Mouse (Mus musculus) hindbrain, postnatal 0 days (tissue): ENCODE results near the gene Gpr19. TPM values are rescaled to one million over a fixed set of nuclear protein-coding genes. Genes with fewer than 3 reads are reported as not detected.

ENCODE experiments used
- ATAC-seq: fragments of 200-750 bp; cut with Nextera tagmentation; 2 replicates; pipeline ENCODE4 v1.8.0; 2017; ENCODE audit warnings: mild to moderate bottlenecking, moderate TSS enrichment, moderate library complexity
- DNase-seq: peaks from one replicate; pipeline ENCODE4 v3.0.0-alpha.2; 2015; ENCODE audit warnings: low spot score
- H3K27ac ChIP-seq: fragments of 300-500 bp; sonication (generic); 2 replicates; pipeline ENCODE4 v1.5.1; 2014; ENCODE audit warnings: mild to moderate bottlenecking
- H3K27me3 ChIP-seq: fragments of 300-500 bp; sonication (generic); 2 replicates; pipeline ENCODE4 v1.6.1; 2014; ENCODE audit warnings: low read length, mixed read lengths; ENCODE audit not compliant: insufficient read depth
- H3K36me3 ChIP-seq: fragments of 300-500 bp; sonication (generic); 2 replicates; pipeline ENCODE4 v1.6.1; 2014; ENCODE audit warnings: low read length, mixed read lengths; ENCODE audit not compliant: insufficient read depth
- H3K4me1 ChIP-seq: fragments of 300-500 bp; sonication (generic); 2 replicates; pipeline ENCODE4 v1.6.1; 2014; ENCODE audit warnings: antibody characterized with exemption, low read length, mixed read lengths; ENCODE audit not compliant: insufficient read depth
- H3K4me2 ChIP-seq: fragments of 300-500 bp; sonication (generic); 2 replicates; pipeline ENCODE4 v1.6.1; 2014; ENCODE audit warnings: low read depth, mild to moderate bottlenecking, low read length, moderate library complexity, mixed read lengths
- H3K4me3 ChIP-seq: fragments of 300-500 bp; sonication (generic); 2 replicates; pipeline ENCODE4 v1.5.1; 2014; ENCODE audit warnings: low read length
- H3K9ac ChIP-seq: fragments of 300-500 bp; sonication (generic); replicated peaks from 2 replicates; pipeline ENCODE4 v1.6.1; 2014; ENCODE audit warnings: mild to moderate bottlenecking, low read length, moderate library complexity, mixed read lengths
- H3K9me3 ChIP-seq: fragments of 300-500 bp; sonication (generic); 2 replicates; pipeline ENCODE4 v1.6.1; 2016; ENCODE audit warnings: low read length, mixed read lengths
- CTCF ChIP-seq: IDR thresholded peaks from 2 replicates; pipeline ENCODE4 v1.5.1; 2016; ENCODE audit warnings: antibody characterized with exemption, control low read depth, low read depth
- WGBS: fragments of 180-500 bp; shearing (Covaris S2); extraction: QIAGEN DNeasy Blood & Tissue Kit; methylation state at CpG from one replicate; pipeline ENCODE4 v1.1.7; 2014; 5-methylcytosine and 5-hydroxymethylcytosine counted together
- polyA plus RNA-seq: library from polyadenylated mRNA; unstranded; fragments of >200 nt; fragmentation: Nextera tagmentation; extraction: Ambion mirVana; gene quantifications from 2 replicates; pipeline ENCODE4 v1.2.1, GENCODE M21; 2015
- total RNA-seq: library from RNA; depleted of rRNA; stranded (reverse); fragments of >200 nt; gene quantifications from 2 replicates; pipeline ENCODE4 v1.2.3, GENCODE M21; 2014

Gene Gpr19
- total and polyA plus RNA-seq, 2 experiments from 2014 or later, result 33.2 to 33.7 TPM

DNA sequence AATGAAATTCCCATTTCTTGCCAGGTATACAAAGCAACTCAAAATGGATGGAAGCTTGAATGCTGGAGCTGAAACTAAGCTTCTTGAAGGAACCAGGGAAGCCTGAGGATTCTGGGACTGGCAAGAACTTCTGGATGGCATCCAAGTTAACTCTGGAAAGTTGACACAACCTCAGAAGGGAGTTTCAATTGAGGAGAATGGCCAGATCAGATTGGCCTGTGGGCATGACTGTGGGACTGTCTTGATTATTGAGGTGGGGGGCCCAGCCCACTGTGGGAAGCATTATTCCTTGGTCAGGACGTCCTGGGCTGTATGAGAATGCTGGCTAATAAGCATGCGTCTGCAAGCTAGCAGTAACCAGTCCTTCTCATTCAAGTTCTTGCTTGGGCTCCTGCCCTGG is 18.3 kb downstream of the Gpr19 start:
- H3K4me2 ChIP-seq, result no peak overlapping the region
- H3K9me3 ChIP-seq, result no peaks in the 10 kb centered on the region
- DNase-seq (peak; percentile 13), ATAC-seq (no peak)
- WGBS, result 29% methylated on average over 2 of the region's 2 CpGs
- H3K27me3 ChIP-seq, result no peaks in the 10 kb centered on the region
- no peak for TF ChIP-seq CTCF
- H3K9ac ChIP-seq, result no peak overlapping the region
- H3K4me3 ChIP-seq, result no peak overlapping the region
- peaks cover 5% of the 10 kb centered on the region; the same call in 1 of the 2 replicates for H3K4me1 ChIP-seq
- H3K36me3 ChIP-seq, result no peaks in the 10 kb centered on the region; the same call in 1 of the 2 replicates
- no peak overlapping the region for H3K27ac ChIP-seq

DNA sequence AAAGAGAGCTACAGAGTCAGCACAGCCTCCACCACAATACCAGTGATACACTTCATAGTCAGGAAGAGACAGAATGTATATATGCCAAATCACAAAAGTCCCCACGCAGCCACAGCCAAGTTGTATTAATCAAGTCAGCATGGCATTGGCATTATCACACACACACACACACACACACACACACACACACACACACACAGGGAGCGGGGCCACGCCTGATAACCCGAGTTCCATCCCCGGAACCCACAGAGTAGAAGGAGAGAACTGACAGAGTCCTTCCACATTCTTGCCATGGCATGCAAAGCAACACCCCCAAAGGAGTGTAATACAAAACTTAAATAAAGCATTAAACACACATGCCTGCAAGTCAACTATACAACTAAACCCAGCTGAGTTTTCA is 18.8 kb downstream of the Gpr19 start:
- no peak for TF ChIP-seq CTCF
- ATAC-seq (no peak), DNase-seq (no peak)
- WGBS, result 77% methylated on average over 5 of the region's 5 CpGs
- H3K4me2 ChIP-seq, result no peak overlapping the region
- H3K36me3 ChIP-seq, result no peaks in the 10 kb centered on the region; the same call in 1 of the 2 replicates
- no peaks in the 10 kb centered on the region for H3K27me3 ChIP-seq
- 0 out of 2 replicates have a peak, but pooled peaks cover under 1% of the 10 kb centered on the region for H3K4me1 ChIP-seq
- H3K27ac ChIP-seq, result no peak overlapping the region
- no peaks in the 10 kb centered on the region for H3K9me3 ChIP-seq
- no peak overlapping the region for H3K4me3 ChIP-seq
- no peak overlapping the region for H3K9ac ChIP-seq

DNA sequence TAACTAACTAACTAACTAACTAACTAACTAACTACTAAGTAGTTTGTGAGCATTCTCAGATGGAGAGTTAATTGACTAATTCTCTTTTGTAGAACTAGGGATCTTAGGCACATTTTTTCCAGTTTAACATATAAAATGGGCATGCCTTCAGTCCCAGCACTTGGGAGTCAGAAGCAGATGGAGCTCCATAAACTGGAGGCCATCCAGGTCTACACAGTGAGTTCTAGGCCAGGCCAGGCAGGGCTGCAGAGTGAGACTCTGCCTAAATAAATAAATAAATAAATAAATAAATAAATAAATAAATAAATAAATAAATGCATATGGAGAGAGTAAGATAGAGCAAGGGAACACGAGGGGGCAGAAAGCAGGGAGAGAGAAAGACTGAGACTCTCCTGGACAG is 20.5 kb downstream of the Gpr19 start:
- WGBS, result 67% methylated on average over 1 of the region's 1 CpGs
- ATAC-seq, result no peak
- Histone ChIP-seq H3K4me3 (no peak overlapping the region), H3K4me1 (no peaks in the 10 kb centered on the region), H3K27me3 (no peaks in the 10 kb centered on the region), H3K4me2 (no peak overlapping the region), H3K36me3 (no peaks in the 10 kb centered on the region; the same call in 1 of the 2 replicates), H3K27ac (no peak overlapping the region), H3K9me3 (no peaks in the 10 kb centered on the region), H3K9ac (no peak overlapping the region)
- no peak for DNase-seq
- TF ChIP-seq CTCF, result no peak

DNA sequence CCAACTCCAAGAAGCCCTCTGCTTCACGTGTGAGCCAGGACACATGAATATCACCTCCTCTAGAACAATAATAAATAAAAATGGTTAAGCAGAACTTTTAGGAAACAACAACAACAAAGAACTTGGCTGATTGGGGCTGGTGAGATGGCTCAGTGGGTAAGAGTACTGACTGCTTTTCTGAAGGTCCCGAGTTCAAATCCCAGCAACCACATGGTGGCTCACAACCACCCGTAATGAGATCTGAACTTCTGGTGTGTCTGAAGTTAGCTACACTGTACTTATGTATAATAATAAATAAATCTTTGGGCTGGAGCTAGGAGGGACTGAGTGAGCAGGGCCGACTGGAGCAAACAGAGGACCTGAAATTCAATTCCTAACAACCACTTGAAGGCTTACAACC is 21.1 kb downstream of the Gpr19 start:
- 93% methylated on average over 4 of the region's 4 CpGs for WGBS
- H3K9me3 ChIP-seq, result no peaks in the 10 kb centered on the region
- H3K4me2 ChIP-seq, result no peak overlapping the region
- H3K27me3 ChIP-seq, result no peaks in the 10 kb centered on the region
- no peak for TF ChIP-seq CTCF
- no peak overlapping the region for H3K9ac ChIP-seq
- H3K4me3 ChIP-seq, result no peak overlapping the region
- ATAC-seq (no peak), DNase-seq (no peak)
- no peaks in the 10 kb centered on the region; the same call in 1 of the 2 replicates for H3K36me3 ChIP-seq
- no peaks in the 10 kb centered on the region for H3K4me1 ChIP-seq
- H3K27ac ChIP-seq, result no peak overlapping the region

DNA sequence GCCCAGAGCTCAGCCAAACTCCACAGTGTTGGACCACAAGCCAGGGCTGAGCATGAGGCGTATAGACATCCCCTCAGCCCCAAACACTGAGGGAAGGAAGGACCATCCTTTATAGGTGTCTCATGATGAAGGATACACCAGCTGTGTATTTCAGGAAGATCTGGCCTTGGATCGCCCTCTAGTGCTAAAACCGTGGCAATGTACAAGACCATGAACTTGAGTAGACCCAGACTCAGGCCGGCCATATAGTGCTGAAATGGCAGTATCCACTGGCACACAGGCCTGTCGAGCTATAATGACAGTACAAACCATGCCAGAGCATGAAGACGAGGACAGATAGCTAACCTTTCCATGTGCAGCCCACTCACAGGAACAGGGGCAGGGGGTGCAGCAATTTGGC is 21.6 kb downstream of the Gpr19 start:
- H3K9me3 ChIP-seq, result no peaks in the 10 kb centered on the region
- no peak overlapping the region for H3K9ac ChIP-seq

DNA sequence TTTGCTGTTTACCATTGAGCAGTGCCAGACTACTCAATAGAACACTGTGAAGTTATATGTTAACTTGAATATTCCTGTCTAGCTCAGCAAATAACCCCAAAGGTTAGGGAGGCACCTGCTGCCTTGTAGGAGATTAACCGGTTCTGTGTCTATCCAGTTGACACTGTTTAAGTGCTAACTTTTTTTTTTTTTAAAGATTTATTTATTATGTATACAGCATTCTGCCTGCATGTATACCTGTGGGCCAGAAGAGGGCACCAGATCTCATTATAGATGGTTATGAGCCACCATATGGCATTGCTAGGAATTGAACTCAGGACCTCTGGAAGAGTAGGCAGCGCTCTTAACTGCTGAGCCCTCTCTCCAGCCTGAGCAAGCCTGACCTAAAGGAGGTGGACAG is 25.4 kb downstream of the Gpr19 start:
- Histone ChIP-seq H3K9me3 (no peaks in the 10 kb centered on the region), H3K9ac (no peak overlapping the region), H3K27me3 (no peaks in the 10 kb centered on the region), H3K27ac (no peak overlapping the region), H3K4me3 (no peak overlapping the region), H3K36me3 (peaks cover 16% of the 10 kb centered on the region), H3K4me2 (no peak overlapping the region), H3K4me1 (no peaks in the 10 kb centered on the region)
- TF ChIP-seq CTCF, result peak; percentile 53
- DNase-seq, result no peak
- no peak for ATAC-seq
- 87% methylated on average over 2 of the region's 2 CpGs for WGBS

More for the DNA sequence above, 21.6 kb downstream of the Gpr19 start:
- Histone ChIP-seq H3K27ac (no peak overlapping the region), H3K4me3 (no peak overlapping the region), H3K4me1 (no peaks in the 10 kb centered on the region), H3K27me3 (no peaks in the 10 kb centered on the region), H3K4me2 (no peak overlapping the region), H3K36me3 (no peaks in the 10 kb centered on the region; the same call in 1 of the 2 replicates)
- peak; percentile 23; the same call in 1 of the 2 replicates for TF ChIP-seq CTCF
- WGBS, result 74% methylated on average over 6 of the region's 6 CpGs
- no peak for ATAC-seq
- no peak for DNase-seq

DNA sequence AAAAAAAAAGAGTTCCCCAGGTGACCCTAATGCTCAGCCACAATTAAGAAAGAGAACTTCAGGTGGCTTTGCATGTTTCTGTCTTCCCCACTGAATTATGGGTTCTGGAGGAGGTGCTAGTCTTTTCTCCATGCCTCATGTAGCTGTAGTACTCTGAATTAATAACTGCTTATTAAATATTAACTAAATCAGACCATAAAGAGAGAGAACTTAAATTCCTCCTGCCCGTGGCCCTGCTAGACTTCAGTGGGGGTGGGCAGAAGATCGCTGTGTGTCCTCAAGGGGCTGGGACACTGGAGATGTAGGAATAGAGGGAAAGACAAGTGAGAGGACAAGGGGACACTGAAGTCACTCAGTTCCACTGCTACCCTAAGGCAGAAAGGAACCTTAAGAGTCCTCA is 26.1 kb downstream of the Gpr19 start:
- H3K9me3 ChIP-seq, result no peaks in the 10 kb centered on the region
- peaks cover 16% of the 10 kb centered on the region for H3K36me3 ChIP-seq
- no peak overlapping the region for H3K4me3 ChIP-seq
- no peaks in the 10 kb centered on the region for H3K27me3 ChIP-seq
- H3K9ac ChIP-seq, result no peak overlapping the region
- no peaks in the 10 kb centered on the region for H3K4me1 ChIP-seq
- no peak for TF ChIP-seq CTCF
- 93% methylated on average over 2 of the region's 2 CpGs for WGBS
- no peak overlapping the region for H3K4me2 ChIP-seq
- DNase-seq (no peak), ATAC-seq (no peak)
- H3K27ac ChIP-seq, result no peak overlapping the region
